Mouse (Mus musculus) gonadal fat pad, adult 2 months (tissue): ENCODE data around the gene Agpat1. TPM values are rescaled to one million over a fixed set of nuclear protein-coding genes. Genes with fewer than 3 reads are reported as not detected.

Source experiments
- DNase-seq: peaks from one replicate; pipeline ENCODE4 v3.0.0-alpha.2; 2012; ENCODE audit warnings: low read depth
- polyA plus RNA-seq: library from polyadenylated mRNA; depleted of rRNA; stranded (reverse); fragments of >200 nt; gene quantifications from 2 replicates; pipeline ENCODE4 v1.2.3, GENCODE M21; 2012; rRNA removed

Gene Agpat1
- polyA plus RNA-seq, 1 experiment = 232 TPM

DNA sequence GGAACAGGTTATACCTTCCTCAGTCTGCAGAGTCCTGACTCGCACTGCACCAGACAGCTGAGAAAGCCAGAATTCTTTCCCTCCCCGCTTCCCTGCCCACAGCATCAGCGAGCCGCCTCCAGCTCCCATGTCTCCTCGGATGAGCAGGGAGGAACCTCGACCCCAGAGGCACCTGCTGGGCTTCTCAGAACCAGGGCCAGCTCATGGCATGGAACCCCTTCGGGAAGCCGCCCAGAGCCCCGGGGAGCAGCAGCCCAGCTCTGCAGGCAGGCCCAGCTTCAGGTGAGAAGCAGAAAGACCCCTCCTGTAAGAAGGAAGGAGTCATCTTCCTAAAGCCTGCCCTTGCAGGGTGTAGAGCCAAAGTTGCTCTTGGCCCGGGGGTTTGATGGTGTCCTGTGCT, 48.5 kb downstream of the Agpat1 start:
- no peak for DNase-seq

- no peak for DNase-seq
These were observed 48.9 kb downstream of the Agpat1 start for GRCm38 (mm10) chr17:34652985-34653384.

DNA sequence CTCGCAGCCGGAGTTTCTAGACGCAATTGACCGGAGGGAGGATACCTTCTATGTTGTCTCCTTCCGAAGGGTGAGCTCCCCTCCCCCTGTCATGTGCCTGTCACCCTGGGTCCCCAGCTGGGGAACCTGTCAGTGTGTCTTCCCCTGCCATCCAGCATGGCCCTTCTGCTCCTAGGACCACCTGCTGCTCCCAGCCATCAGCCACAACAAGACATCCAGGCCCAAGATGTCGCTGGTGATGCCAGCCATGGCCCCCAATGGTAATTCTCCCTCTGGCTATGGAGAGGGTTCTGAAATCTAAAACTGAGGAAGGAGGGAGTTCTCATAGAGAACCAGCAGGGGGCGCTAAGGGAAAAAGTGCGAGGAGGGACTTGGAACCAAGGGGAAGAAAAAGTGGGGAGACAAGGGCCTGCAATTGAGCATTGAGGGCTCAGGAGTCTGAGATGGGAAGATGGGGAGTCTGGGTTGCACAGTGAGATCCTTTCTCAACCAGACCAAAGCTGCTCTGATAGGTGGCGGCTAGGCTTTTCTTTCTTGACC, 49.8 kb downstream of the Agpat1 start:
- no peak for DNase-seq

GRCm38 (mm10) chr17:34654392-34654791, 50.3 kb downstream of the Agpat1 start:
- no peak for DNase-seq

GRCm38 (mm10) chr17:34655160-34655559, 51.1 kb downstream of the Agpat1 start:
- DNase-seq = no peak

- DNase-seq = no peak
These were observed 51.5 kb downstream of the Agpat1 start for GRCm38 (mm10) chr17:34655581-34655991.

- no peak for DNase-seq
These were observed 52.6 kb downstream of the Agpat1 start for GRCm38 (mm10) chr17:34656666-34657065.

DNA sequence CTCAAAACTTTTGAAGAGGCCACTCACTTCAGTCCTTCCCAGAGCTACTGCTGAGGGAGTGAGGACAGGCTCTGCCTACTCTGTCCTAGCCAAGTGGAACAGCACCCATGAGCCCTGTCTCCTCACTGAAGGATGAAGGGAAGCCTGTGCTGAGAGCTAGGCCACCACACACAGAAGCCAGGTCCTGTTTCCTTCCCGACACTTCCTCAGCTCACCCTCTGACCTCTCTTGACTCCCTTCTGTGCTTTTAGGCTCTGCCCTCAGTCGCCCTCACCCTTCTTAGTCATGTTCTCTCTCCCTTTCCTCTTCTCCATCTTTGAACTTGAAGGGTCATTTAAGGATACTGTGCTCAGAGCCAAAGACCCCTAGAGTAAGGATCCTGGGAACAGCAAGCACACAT, 53.2 kb downstream of the Agpat1 start:
- no peak for DNase-seq

DNA sequence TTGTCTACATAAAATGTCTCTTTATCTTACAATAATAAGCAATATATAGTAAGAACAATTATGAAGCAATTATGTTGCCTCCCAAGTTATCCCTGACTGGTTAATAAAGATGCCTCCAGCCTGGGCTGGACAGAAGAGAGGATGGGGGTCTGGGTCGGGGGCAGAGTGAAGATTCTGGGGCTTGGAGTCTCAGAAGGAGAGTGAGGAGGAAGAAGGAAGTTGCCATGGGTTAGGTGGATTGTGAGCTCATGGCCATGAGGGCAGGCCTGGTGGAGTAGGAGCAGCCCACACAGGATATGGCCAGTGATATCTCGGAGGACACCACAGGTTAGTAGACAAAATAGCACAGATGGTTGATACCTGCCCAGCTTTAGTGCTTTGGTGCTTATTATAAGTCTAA, 54.1 kb downstream of the Agpat1 start:
- no peak for DNase-seq

GRCm38 (mm10) chr17:34658591-34658990, 54.5 kb downstream of the Agpat1 start:
- no peak for DNase-seq

DNA sequence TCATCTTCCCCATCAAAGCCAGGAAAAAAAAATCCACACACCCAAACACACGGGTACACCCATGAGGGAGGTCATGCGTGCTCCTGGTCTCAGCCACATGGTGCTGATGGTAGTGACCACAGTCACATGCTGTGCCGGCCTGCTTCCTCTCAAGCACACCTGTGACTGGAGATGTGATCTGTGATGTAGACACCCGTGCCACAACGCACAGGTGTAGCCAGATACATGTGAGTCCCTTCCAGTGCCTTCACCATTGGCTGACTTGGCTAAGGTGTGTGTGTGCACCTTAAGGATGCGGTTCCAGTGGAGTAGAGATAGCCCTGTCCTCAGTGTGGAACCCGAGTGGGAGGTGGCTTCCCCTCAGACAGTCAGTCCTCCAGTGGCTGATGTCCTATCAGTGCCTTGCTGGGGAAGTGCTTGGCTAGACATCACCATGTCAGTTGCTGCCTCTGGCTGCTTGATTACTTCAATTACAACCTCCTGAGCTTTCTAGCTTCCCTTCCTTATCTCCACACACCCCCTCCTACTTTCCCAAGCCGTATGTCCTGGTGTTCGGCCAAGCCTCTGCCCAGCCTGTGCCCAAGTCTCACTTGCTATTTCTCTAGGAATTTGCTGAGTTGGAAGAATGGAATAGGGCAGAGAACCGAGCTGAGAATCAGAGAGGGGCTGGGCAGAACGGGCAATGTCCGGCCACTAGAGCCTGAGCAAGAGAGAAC, 55.3 kb downstream of the Agpat1 start:
- no peak for DNase-seq

- DNase-seq = no peak
These were observed 55.8 kb downstream of the Agpat1 start for GRCm38 (mm10) chr17:34659897-34660214.

GRCm38 (mm10) chr17:34660259-34660820, 56.3 kb downstream of the Agpat1 start:
- DNase-seq = no peak

- DNase-seq = no peak
These were observed 57.1 kb downstream of the Agpat1 start for GRCm38 (mm10) chr17:34661121-34661591.

DNA sequence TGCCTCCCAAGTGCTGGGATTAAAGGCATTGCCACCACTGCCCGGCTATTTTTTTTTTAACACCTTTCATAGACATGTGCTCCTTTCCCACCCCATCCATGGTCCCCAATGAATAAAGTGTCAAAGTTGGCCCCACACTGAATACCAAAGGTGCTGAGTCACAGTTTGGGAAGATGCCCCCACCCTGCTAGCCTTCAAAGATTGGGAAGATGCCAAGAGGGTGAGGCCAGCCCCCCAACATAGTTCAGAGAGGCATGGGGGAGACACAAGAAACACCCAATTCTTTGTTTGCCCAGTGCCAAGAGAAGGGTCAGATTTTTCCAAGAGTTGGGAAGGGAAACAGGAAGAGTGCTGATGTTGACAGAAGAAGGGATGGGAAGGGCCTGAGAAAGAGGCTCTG, 58.4 kb downstream of the Agpat1 start:
- no peak for DNase-seq

- DNase-seq = no peak
These were observed 58.9 kb downstream of the Agpat1 start for GRCm38 (mm10) chr17:34662978-34663377.

Other genes starting within 250 kb of the Agpat1 start
- 0.62 and 0.66 TPM in 2 replicates for gene Btnl2, start 249.4 kb upstream of the Agpat1 start, polyA plus RNA-seq
- 0.06 and 0.07 TPM in 2 replicates for gene Btnl1, start 227.1 kb upstream of the Agpat1 start, polyA plus RNA-seq
- 3.0 and 3.2 TPM in 2 replicates for gene BC051142, start 205.4 kb upstream of the Agpat1 start, polyA plus RNA-seq
- gene Btnl4, start 126.9 kb upstream of the Agpat1 start, polyA plus RNA-seq = 0.11 TPM in 1 of 2 replicates, not detected in the other
- not detected in 2 replicates for gene Btnl6, start 86.9 kb upstream of the Agpat1 start, polyA plus RNA-seq
- gene Notch4, start 40.0 kb upstream of the Agpat1 start, polyA plus RNA-seq = 18.2 and 28.9 TPM in 2 replicates
- 10.0 and 10.1 TPM in 2 replicates for gene Gpsm3, start 14.5 kb upstream of the Agpat1 start, polyA plus RNA-seq
- 51.3 and 59.8 TPM in 2 replicates for gene Pbx2, start 13.0 kb upstream of the Agpat1 start, polyA plus RNA-seq
- 5.3 and 5.5 TPM in 2 replicates for gene Ager, start 6.4 kb upstream of the Agpat1 start, polyA plus RNA-seq
- 99.2 and 108 TPM in 2 replicates for gene Rnf5, start 572 bp upstream of the Agpat1 start, polyA plus RNA-seq
- 3.6 and 5.3 TPM in 2 replicates for gene Egfl8, start 11.7 kb downstream of the Agpat1 start, polyA plus RNA-seq
- 49.6 and 62.9 TPM in 2 replicates for gene Ppt2, start 24.2 kb downstream of the Agpat1 start, polyA plus RNA-seq
- gene Prrt1, start 25.3 kb downstream of the Agpat1 start, polyA plus RNA-seq = 15.8 and 28.1 TPM in 2 replicates
- 2.9 and 9.3 TPM in 2 replicates for gene Fkbpl, start 40.5 kb downstream of the Agpat1 start, polyA plus RNA-seq
- gene Atf6b, start 42.9 kb downstream of the Agpat1 start, polyA plus RNA-seq = 87.4 and 87.8 TPM in 2 replicates
- gene Tnxb, start 66.3 kb downstream of the Agpat1 start, polyA plus RNA-seq = 34.9 and 42.7 TPM in 2 replicates
- 138 and 171 TPM in 2 replicates for gene C4b, start 139.6 kb downstream of the Agpat1 start, polyA plus RNA-seq
- gene Cyp21a1, start 200.3 kb downstream of the Agpat1 start, polyA plus RNA-seq = 0.28 and 0.29 TPM in 2 replicates
- gene Stk19, start 232.7 kb downstream of the Agpat1 start, polyA plus RNA-seq = 37.7 and 59.7 TPM in 2 replicates
- gene Dxo, start 232.8 kb downstream of the Agpat1 start, polyA plus RNA-seq = 62.6 and 64.9 TPM in 2 replicates
- 91.1 and 93.8 TPM in 2 replicates for gene Skiv2l, start 245.9 kb downstream of the Agpat1 start, polyA plus RNA-seq
- 53.8 and 77.2 TPM in 2 replicates for gene Nelfe, start 246.1 kb downstream of the Agpat1 start, polyA plus RNA-seq